Mouse (Mus musculus): Measurements from ENCODE around the gene Ankrd44.

The Ankrd44 gene

GRCm38 (mm10) chr1:54847238-54847637 lies 78.9 kb downstream of the Ankrd44 start:
- no peak for DNase-seq (ENCODE audit: low spot score in 2 of 2)

GRCm38 (mm10) chr1:54846346-54847000 lies 79.7 kb downstream of the Ankrd44 start:
- DNase-seq (ENCODE audit: low spot score in 2 of 2) = no peak

GRCm38 (mm10) chr1:54844361-54844760 lies 81.8 kb downstream of the Ankrd44 start:
- DNase-seq (ENCODE audit: low spot score in 2 of 2) = no peak

GRCm38 (mm10) chr1:54842765-54843461 lies 83.3 kb downstream of the Ankrd44 start:
- DNase-seq (ENCODE audit: low spot score in 2 of 2) = no peak

DNA sequence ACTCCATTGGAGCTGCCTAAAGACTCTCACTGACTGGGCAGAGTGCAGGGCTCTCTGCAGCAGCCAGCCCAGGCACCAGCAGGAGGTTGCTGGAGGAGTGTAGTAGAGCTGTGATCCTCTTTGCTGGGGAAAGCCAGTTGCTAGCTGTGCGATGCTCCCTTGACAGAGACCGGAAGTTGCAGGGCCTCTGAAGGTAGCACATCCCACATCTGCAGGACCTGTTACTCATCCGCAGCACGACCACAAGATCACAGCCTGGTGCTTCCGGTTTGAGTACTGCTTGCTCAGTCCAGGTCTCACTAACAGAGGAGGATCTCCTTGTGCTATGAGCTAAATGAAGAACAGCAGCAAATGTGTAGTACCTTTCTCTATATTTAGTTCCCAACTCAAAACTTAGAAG lies 84.4 kb downstream of the Ankrd44 start:
- DNase-seq (ENCODE audit: low spot score in 2 of 2) = no peak

GRCm38 (mm10) chr1:54840040-54840439 lies 86.1 kb downstream of the Ankrd44 start:
- no peak for DNase-seq (ENCODE audit: low spot score in 2 of 2)

- no peak for DNase-seq (ENCODE audit: low spot score in 2 of 2)
Measured at GRCm38 (mm10) chr1:54838486-54838805, 87.7 kb downstream of the Ankrd44 start.

DNA sequence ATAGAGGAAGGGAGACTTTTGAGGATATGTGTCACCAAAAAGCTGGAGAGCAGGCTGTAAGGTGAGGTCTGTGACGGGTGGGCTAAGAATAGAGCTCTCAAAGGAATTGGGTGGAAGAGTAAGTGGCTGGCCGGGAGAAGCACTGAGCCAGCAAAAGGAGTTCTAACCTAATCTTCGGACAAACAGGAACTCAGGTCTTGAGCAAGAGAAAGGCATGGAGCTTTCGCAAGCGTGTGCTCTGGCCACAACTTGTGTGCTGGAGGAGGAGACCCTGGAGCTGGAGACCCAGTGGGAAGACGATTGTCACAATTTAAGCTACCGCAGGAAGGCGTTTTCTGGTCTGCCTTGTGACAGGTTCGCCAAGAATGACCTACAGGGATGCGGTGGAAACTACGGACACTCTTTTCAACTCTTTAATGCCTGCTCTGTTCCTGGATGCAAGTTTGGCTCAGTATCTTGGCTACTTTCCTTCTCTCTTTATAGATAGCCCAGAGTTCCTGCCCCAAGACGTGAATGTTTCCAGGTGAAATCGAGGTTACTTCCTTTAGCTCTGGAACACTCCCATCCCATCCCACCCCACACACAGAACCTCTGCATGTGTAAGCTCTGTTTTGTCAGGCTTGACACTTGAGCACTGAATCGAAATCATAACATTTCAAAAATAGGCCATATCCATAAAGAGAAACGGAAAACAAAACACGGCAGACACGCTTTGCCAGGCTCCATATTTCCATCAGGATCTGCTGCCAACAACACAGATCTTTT lies 88.3 kb downstream of the Ankrd44 start:
- DNase-seq (ENCODE audit: low spot score in 2 of 2) = no peak

DNA sequence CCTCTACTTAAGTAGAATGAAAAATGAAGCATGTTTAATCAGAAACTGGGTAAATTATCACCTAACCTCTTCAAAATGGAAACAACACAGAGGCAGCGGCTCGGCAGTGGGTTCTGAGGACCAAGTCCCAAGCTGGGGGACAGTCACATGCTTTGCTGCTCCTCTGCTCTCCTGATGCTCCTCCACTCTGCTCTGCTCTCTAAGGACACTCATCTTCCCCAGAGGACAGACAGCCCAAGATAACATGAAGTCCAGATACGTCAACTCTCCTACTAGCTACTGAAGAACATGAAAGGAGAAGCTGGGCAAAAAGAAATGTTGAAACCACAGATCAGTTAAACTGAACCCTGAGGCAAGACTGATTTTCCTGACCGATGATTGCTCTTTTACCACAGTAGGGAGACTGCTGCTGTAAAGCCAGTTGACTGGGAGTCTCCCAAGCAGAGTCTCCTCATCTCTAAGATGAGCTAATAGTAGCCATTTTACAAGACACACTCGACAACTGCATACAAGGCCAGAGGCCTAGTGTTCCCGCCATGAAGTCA lies 90.5 kb downstream of the Ankrd44 start:
- no peak for DNase-seq (ENCODE audit: low spot score in 2 of 2)

DNA sequence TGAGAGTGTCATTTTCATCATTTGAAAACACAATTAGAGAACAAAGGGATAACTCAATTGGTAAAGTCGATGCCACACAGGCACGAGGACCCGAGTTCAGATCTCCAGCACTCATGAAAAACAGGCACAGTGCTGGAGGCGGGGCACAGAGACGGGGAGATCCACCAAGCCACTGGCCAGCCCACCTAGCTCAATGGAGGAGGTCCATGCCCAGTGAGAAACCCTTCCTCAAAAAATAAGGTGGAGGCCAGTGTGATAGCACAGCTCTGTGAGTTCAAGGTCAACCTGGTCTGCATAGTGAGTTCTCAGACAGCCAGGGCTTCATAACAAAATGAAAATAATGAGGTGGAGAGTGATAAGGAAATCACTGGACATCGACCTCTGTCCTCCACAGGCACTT lies 93.0 kb downstream of the Ankrd44 start:
- DNase-seq (ENCODE audit: low spot score in 2 of 2) = no peak

DNA sequence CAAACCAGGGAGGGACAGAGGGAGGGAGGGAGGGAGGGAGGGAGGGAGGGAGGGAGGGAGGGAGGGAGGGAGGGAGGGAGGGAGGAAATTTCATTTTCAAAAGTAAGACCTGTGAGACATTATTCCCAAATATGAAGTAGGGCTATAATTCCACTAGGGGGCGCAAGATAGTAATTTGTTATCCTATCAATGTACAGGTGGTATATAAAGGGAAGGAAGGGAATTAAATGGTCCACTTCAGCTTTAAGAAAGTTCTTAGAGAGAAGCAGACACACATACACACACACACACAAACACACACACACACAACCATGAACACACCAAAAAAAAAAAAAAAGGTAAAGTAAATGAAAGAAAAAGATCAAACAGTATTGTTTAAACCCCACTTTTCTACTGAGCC lies 93.4 kb downstream of the Ankrd44 start:
- DNase-seq (ENCODE audit: low spot score in 2 of 2) = peak in 1 of 2 experiments; percentile 18

DNA sequence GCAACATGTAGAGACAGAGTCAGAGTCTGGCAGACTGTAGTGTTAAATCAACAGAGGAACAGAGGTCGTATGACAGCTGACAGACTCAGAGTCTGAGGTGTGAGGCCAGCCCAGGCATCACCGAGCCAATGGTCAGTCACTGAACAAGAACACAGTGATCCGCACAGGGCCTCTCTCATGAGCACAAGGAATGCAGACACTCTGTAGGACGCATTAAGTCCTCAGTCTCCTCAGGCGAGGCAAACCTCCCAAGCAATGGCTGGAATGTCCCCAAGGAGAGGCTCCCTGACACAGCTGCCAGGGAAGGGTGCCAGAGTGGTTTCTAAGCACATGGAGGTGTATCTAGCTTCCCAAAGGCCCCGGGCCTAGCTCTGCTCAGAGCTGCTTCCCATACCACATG lies 96.0 kb downstream of the Ankrd44 start:
- DNase-seq (ENCODE audit: low spot score in 2 of 2) = no peak

- DNase-seq (ENCODE audit: low spot score in 2 of 2) = no peak
Measured at GRCm38 (mm10) chr1:54829681-54830213, 96.4 kb downstream of the Ankrd44 start.

GRCm38 (mm10) chr1:54827827-54828226 lies 98.4 kb downstream of the Ankrd44 start:
- no peak for DNase-seq (ENCODE audit: low spot score in 2 of 2)

DNA sequence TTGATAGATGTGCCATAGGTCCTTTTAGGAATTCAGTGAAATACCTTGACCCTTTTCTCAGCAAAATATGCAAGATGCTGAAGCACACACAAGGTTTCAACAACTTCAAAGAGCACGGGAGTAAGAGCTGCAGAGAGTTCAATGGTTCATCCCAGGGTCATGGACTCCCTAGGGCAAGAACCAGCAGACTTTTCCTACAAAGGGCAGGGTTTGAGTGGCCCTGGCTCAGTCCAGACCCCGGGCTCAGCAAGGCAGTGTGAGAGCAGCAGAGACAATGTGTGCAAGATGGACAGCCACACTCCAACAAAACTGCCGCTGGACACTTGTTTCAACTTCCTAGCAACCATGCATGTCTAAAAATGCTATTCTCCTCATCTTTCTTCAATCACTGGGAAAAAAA lies 98.8 kb downstream of the Ankrd44 start:
- DNase-seq (ENCODE audit: low spot score in 2 of 2) = no peak

DNA sequence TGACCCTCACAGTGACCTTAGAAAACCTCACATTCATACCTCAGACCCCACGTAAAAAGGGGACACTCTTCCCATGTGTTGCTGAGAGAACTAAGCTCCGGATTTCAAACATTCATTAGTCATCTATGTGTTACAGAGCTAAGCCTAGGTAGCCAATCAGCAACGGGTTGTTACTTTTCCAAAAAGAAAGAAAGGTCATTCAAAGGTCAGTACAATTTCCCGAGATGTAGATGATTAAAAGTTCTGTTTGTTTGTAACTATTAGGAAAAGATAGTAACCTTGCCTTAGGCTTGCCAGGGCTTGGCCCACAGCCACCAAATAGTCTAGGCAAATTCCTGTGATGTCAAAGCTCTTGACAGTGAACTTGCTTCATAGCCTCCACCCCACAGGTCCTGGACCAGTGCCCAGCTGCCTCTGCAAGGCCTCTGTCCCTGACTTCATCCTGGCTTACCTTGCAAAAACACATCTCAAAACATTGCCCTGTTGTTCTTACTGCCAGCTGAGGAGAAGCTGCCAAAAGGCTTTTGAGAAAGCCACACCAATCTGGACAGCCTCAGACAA lies 99.7 kb downstream of the Ankrd44 start:
- peak in 1 of 2 experiments; percentile 10 for DNase-seq (ENCODE audit: low spot score in 2 of 2)

DNA sequence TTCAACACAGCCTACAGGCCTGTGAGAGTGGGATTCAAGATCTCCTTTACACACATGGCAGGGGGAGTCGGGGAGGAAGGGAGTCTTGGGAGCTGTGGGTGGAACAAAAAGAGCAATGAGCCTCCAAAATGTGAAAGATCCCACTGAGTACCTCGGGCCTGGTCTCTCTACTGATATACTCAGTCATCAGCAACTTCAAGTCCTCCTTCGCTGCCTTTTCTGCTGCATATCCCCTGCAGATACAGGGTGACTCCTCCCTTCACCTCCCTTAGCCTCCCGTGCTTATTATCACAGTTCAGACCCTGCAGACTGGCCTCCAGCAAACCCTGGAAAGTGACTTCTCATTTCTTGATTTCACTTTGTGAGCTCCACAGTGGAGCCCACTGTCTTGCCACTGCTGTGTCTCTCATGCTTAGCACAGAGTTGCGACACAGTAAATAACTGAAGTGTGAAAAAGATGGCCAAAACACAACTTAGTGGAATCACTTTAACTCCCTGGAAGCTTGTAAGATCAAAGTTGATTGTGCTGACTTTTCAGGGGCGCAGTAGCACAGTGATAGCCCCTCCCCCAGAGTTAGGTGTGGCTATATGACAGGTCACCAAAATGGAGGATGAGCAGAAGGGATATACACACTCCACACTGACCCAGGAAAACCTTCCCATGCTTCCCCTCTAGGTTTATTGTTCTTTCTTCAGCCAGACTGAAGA lies 100.3 kb downstream of the Ankrd44 start:
- DNase-seq (ENCODE audit: low spot score in 2 of 2) = no peak

GRCm38 (mm10) chr1:54824106-54824808 lies 101.9 kb downstream of the Ankrd44 start:
- no peak for DNase-seq (ENCODE audit: low spot score in 2 of 2)

DNA sequence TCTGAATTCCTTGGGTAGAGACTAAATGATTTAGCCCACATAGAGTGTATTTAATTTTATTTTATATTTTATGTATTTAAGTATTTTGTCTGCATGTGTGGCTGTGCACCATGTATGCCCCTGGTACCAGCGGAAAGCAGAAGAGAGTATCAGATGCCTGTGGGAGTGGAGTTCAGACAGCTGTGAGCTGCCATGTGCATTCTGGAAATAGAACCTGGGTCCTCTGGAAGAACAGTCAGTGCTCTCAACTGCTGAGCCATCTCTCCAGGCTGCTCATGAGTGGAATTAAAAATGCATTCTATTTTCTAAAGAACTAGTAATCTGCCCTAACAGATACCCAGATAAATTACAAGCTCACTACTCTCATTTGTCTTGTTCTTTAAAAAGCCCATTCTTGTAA lies 104.4 kb downstream of the Ankrd44 start:
- DNase-seq (ENCODE audit: low spot score in 2 of 2) = no peak

DNA sequence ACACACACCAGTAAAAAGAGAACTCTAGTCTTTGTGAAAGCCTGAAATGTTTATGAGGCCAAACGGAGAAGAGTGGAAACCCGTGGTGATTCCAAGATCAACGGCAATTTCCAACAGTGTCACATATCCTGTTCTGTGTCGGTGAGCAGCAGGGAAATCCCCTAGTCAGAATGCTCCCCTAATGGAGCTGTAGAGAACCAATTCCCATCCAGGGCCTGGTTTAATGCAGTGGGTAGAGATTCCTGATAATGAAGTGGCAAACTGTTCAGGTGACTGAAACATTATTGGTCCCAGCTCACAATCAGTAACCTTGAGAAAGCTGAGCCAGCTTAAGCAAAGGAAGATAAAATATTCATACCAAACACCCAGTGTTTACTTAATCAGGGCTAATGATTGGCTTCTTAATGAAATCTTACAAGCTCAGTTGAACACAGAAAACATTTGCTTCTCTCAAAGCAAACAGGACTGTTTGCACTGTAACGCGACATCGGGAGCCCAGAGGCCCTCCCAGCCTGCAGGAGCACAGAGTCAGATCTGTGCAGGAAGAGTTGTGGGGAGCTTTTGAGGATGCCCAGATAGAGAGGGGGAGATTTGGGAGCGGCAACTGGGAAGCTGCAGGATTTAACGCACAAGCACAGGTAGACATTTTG lies 110.9 kb downstream of the Ankrd44 start:
- no peak for DNase-seq (ENCODE audit: low spot score in 2 of 2)

All from cerebellum, postnatal 4 days (tissue).